Mouse (Mus musculus): ENCODE results near the gene Timm8a2. TPM values are rescaled to one million over a fixed set of nuclear protein-coding genes. Genes with fewer than 3 reads are reported as not detected.

Timm8a2 gene
- not detected in 2 replicates for polyA plus RNA-seq (2015; fragmentation: Nextera tagmentation; extraction: Ambion mirVana)

GRCm38 (mm10) chr14:122034451-122034850, at the start of gene Timm8a2:
TSS of gene Timm8a2 (plus strand) at chr14:122034674.
- Histone ChIP-seq H3K36me3 (ENCODE audit: control insufficient read depth, insufficient read depth, low read length) (no peaks in the 10 kb centered on the region), H3K9me3 (ENCODE audit: control insufficient read depth, low read length) (no peaks in the 10 kb centered on the region), H3K9ac (ENCODE audit: low read depth, low read length) (no peak within 1 kb of the TSS), H3K27ac (ENCODE audit: low read depth, low read length) (no peak within 1 kb of the TSS), H3K4me3 (ENCODE audit: low read length) (no peak within 1 kb of the TSS), H3K4me1 (ENCODE audit: control insufficient read depth, insufficient read depth, low read depth, low read length) (no peaks in the 10 kb centered on the region), H3K27me3 (replicated peaks; ENCODE audit: control insufficient read depth, insufficient read depth, low read length) (no peaks in the 10 kb centered on the region), H3K4me2 (ENCODE audit: low read length) (no peak within 1 kb of the TSS)
- ATAC-seq: no peak
- WGBS: 93% methylated on average over 13 of the region's 13 CpGs

- no peaks in the 10 kb centered on the region for H3K4me1 ChIP-seq (ENCODE audit: control insufficient read depth, insufficient read depth, low read depth, low read length)
- 87% methylated on average over 3 of the region's 3 CpGs for WGBS
- no peak overlapping the region for H3K27ac ChIP-seq (ENCODE audit: low read depth, low read length)
Observed at GRCm38 (mm10) chr14:121985477-121985876, 49.0 kb upstream of the Timm8a2 start.

GRCm38 (mm10) chr14:121986028-121986427, 48.4 kb upstream of the Timm8a2 start:
- no peaks in the 10 kb centered on the region for H3K4me1 ChIP-seq (ENCODE audit: control insufficient read depth, insufficient read depth, low read depth, low read length)
- WGBS: 82% methylated on average over 6 of the region's 6 CpGs
- H3K4me2 ChIP-seq (ENCODE audit: low read length): no peak overlapping the region
- H3K9ac ChIP-seq (ENCODE audit: low read depth, low read length): no peak overlapping the region
- no peak overlapping the region for H3K27ac ChIP-seq (ENCODE audit: low read depth, low read length)
- H3K27me3 ChIP-seq (replicated peaks; ENCODE audit: control insufficient read depth, insufficient read depth, low read length): no peaks in the 10 kb centered on the region
- no peaks in the 10 kb centered on the region for H3K36me3 ChIP-seq (ENCODE audit: control insufficient read depth, insufficient read depth, low read length)
- H3K9me3 ChIP-seq (ENCODE audit: control insufficient read depth, low read length): no peaks in the 10 kb centered on the region
- H3K4me3 ChIP-seq (ENCODE audit: low read length): no peak overlapping the region
- no peak for ATAC-seq

More at GRCm38 (mm10) chr14:121985477-121985876, 49.0 kb upstream of the Timm8a2 start:
- Histone ChIP-seq H3K27me3 (replicated peaks; ENCODE audit: control insufficient read depth, insufficient read depth, low read length) (no peaks in the 10 kb centered on the region), H3K9me3 (ENCODE audit: control insufficient read depth, low read length) (no peaks in the 10 kb centered on the region), H3K4me3 (ENCODE audit: low read length) (no peak overlapping the region), H3K9ac (ENCODE audit: low read depth, low read length) (no peak overlapping the region), H3K36me3 (ENCODE audit: control insufficient read depth, insufficient read depth, low read length) (no peaks in the 10 kb centered on the region), H3K4me2 (ENCODE audit: low read length) (no peak overlapping the region)
- no peak for ATAC-seq

- no peaks in the 10 kb centered on the region for H3K4me1 ChIP-seq (ENCODE audit: control insufficient read depth, insufficient read depth, low read depth, low read length)
- no peak overlapping the region for H3K4me2 ChIP-seq (ENCODE audit: low read length)
- ATAC-seq: no peak
- 81% methylated on average over 1 of the region's 1 CpGs for WGBS
- no peak overlapping the region for H3K9ac ChIP-seq (ENCODE audit: low read depth, low read length)
- H3K27ac ChIP-seq (ENCODE audit: low read depth, low read length): no peak overlapping the region
- H3K36me3 ChIP-seq (ENCODE audit: control insufficient read depth, insufficient read depth, low read length): no peaks in the 10 kb centered on the region
- no peak overlapping the region for H3K4me3 ChIP-seq (ENCODE audit: low read length)
- H3K9me3 ChIP-seq (ENCODE audit: control insufficient read depth, low read length): no peaks in the 10 kb centered on the region
- no peaks in the 10 kb centered on the region for H3K27me3 ChIP-seq (replicated peaks; ENCODE audit: control insufficient read depth, insufficient read depth, low read length)
Observed at GRCm38 (mm10) chr14:121987287-121987686, 47.2 kb upstream of the Timm8a2 start.

GRCm38 (mm10) chr14:121987691-121988090, 46.8 kb upstream of the Timm8a2 start:
- Histone ChIP-seq H3K36me3 (ENCODE audit: control insufficient read depth, insufficient read depth, low read length) (no peaks in the 10 kb centered on the region), H3K9me3 (ENCODE audit: control insufficient read depth, low read length) (no peaks in the 10 kb centered on the region), H3K9ac (ENCODE audit: low read depth, low read length) (no peak overlapping the region), H3K4me2 (ENCODE audit: low read length) (no peak overlapping the region), H3K4me1 (ENCODE audit: control insufficient read depth, insufficient read depth, low read depth, low read length) (no peaks in the 10 kb centered on the region), H3K4me3 (ENCODE audit: low read length) (no peak overlapping the region), H3K27me3 (replicated peaks; ENCODE audit: control insufficient read depth, insufficient read depth, low read length) (no peaks in the 10 kb centered on the region), H3K27ac (ENCODE audit: low read depth, low read length) (no peak overlapping the region)
- WGBS: 90% methylated on average over 4 of the region's 4 CpGs
- ATAC-seq: no peak

GRCm38 (mm10) chr14:121989331-121989730, 45.1 kb upstream of the Timm8a2 start:
- ATAC-seq: no peak
- WGBS: 95% methylated on average over 3 of the region's 3 CpGs
- Histone ChIP-seq H3K4me1 (ENCODE audit: control insufficient read depth, insufficient read depth, low read depth, low read length) (no peaks in the 10 kb centered on the region), H3K4me3 (ENCODE audit: low read length) (no peak overlapping the region), H3K36me3 (ENCODE audit: control insufficient read depth, insufficient read depth, low read length) (peaks cover 3% of the 10 kb centered on the region), H3K9me3 (ENCODE audit: control insufficient read depth, low read length) (no peaks in the 10 kb centered on the region), H3K4me2 (ENCODE audit: low read length) (no peak overlapping the region), H3K27ac (ENCODE audit: low read depth, low read length) (no peak overlapping the region), H3K9ac (ENCODE audit: low read depth, low read length) (no peak overlapping the region), H3K27me3 (replicated peaks; ENCODE audit: control insufficient read depth, insufficient read depth, low read length) (no peaks in the 10 kb centered on the region)

GRCm38 (mm10) chr14:121989869-121990268, 44.6 kb upstream of the Timm8a2 start:
- H3K4me3 ChIP-seq (ENCODE audit: low read length): no peak overlapping the region
- 100% methylated on average over 3 of the region's 3 CpGs for WGBS
- no peak overlapping the region for H3K4me2 ChIP-seq (ENCODE audit: low read length)
- H3K36me3 ChIP-seq (ENCODE audit: control insufficient read depth, insufficient read depth, low read length): peaks cover 8% of the 10 kb centered on the region
- H3K4me1 ChIP-seq (ENCODE audit: control insufficient read depth, insufficient read depth, low read depth, low read length): no peaks in the 10 kb centered on the region
- no peaks in the 10 kb centered on the region for H3K27me3 ChIP-seq (replicated peaks; ENCODE audit: control insufficient read depth, insufficient read depth, low read length)
- H3K9ac ChIP-seq (ENCODE audit: low read depth, low read length): no peak overlapping the region
- no peaks in the 10 kb centered on the region for H3K9me3 ChIP-seq (ENCODE audit: control insufficient read depth, low read length)
- ATAC-seq: no peak
- H3K27ac ChIP-seq (ENCODE audit: low read depth, low read length): no peak overlapping the region

GRCm38 (mm10) chr14:121990897-121991296, 43.6 kb upstream of the Timm8a2 start:
- 92% methylated on average over 6 of the region's 6 CpGs for WGBS

GRCm38 (mm10) chr14:121991921-121992320, 42.6 kb upstream of the Timm8a2 start:
- Histone ChIP-seq H3K4me1 (ENCODE audit: control insufficient read depth, insufficient read depth, low read depth, low read length) (no peaks in the 10 kb centered on the region), H3K9me3 (ENCODE audit: control insufficient read depth, low read length) (no peaks in the 10 kb centered on the region), H3K4me3 (ENCODE audit: low read length) (no peak overlapping the region), H3K27ac (ENCODE audit: low read depth, low read length) (no peak overlapping the region), H3K9ac (ENCODE audit: low read depth, low read length) (no peak overlapping the region), H3K4me2 (ENCODE audit: low read length) (no peak overlapping the region), H3K27me3 (replicated peaks; ENCODE audit: control insufficient read depth, insufficient read depth, low read length) (no peaks in the 10 kb centered on the region), H3K36me3 (ENCODE audit: control insufficient read depth, insufficient read depth, low read length) (peaks cover 10% of the 10 kb centered on the region)
- ATAC-seq: 0 out of 2 replicates have a peak, but pooled peaks have one; percentile 24

More at GRCm38 (mm10) chr14:121990897-121991296, 43.6 kb upstream of the Timm8a2 start:
- H3K27me3 ChIP-seq (replicated peaks; ENCODE audit: control insufficient read depth, insufficient read depth, low read length): no peaks in the 10 kb centered on the region
- H3K4me1 ChIP-seq (ENCODE audit: control insufficient read depth, insufficient read depth, low read depth, low read length): no peaks in the 10 kb centered on the region
- H3K4me2 ChIP-seq (ENCODE audit: low read length): no peak overlapping the region
- ATAC-seq: no peak
- no peak overlapping the region for H3K4me3 ChIP-seq (ENCODE audit: low read length)
- H3K9me3 ChIP-seq (ENCODE audit: control insufficient read depth, low read length): no peaks in the 10 kb centered on the region
- no peak overlapping the region for H3K27ac ChIP-seq (ENCODE audit: low read depth, low read length)
- no peak overlapping the region for H3K9ac ChIP-seq (ENCODE audit: low read depth, low read length)
- H3K36me3 ChIP-seq (ENCODE audit: control insufficient read depth, insufficient read depth, low read length): peaks cover 10% of the 10 kb centered on the region

Measured in hindbrain, embryonic 16.5 days (tissue).